Mouse (Mus musculus): ENCODE results near the gene Pithd1.
A peak's percentile ranks its signal among the peaks of the same experiment; 100 is the strongest.
"Not testable (repeated sequence)": the region's sequence is repeated elsewhere in the genome, so short reads cannot be mapped to it uniquely, and the experiment has no call there.

Gene Pithd1

GRCm38 (mm10) chr4:135986301-135986942, 642 bp downstream of the Pithd1 start:
- DNase-seq = no peak

- no peak for DNase-seq
Measured at GRCm38 (mm10) chr4:135985769-135986168, 1.3 kb downstream of the Pithd1 start.

GRCm38 (mm10) chr4:135985193-135985592, 1.9 kb downstream of the Pithd1 start:
- DNase-seq = no peak

- no peak for DNase-seq
Measured at GRCm38 (mm10) chr4:135984556-135984955, 2.5 kb downstream of the Pithd1 start.

- peak; percentile 51 for DNase-seq
Measured at GRCm38 (mm10) chr4:135981524-135982063, 5.5 kb downstream of the Pithd1 start.

- DNase-seq = not testable (repeated sequence)
Measured at GRCm38 (mm10) chr4:135980223-135980622, 6.8 kb downstream of the Pithd1 start.

GRCm38 (mm10) chr4:135976146-135976545, 10.9 kb downstream of the Pithd1 start:
- no peak for DNase-seq

GRCm38 (mm10) chr4:135972911-135973811, 13.9 kb downstream of the Pithd1 start:
- DNase-seq = no peak

- peak; percentile 90 for DNase-seq
Measured at GRCm38 (mm10) chr4:135972556-135972906, 14.5 kb downstream of the Pithd1 start, which contains the start of gene Lypla2. TSS of gene Lypla2 (minus strand) at chr4:135972626.

GRCm38 (mm10) chr4:135971805-135972555, 15.1 kb downstream of the Pithd1 start:
- DNase-seq = no peak

GRCm38 (mm10) chr4:135970585-135970984, 16.5 kb downstream of the Pithd1 start:
- DNase-seq = no peak

GRCm38 (mm10) chr4:135969070-135969750, 17.9 kb downstream of the Pithd1 start:
- DNase-seq = no peak

GRCm38 (mm10) chr4:135968271-135968869, 18.7 kb downstream of the Pithd1 start:
- no peak for DNase-seq

GRCm38 (mm10) chr4:135967086-135967760, 19.8 kb downstream of the Pithd1 start:
- DNase-seq = no peak

GRCm38 (mm10) chr4:135966283-135966682, 20.8 kb downstream of the Pithd1 start:
- DNase-seq = no peak

- DNase-seq = no peak
Measured at GRCm38 (mm10) chr4:135965113-135965512, 22.0 kb downstream of the Pithd1 start.

GRCm38 (mm10) chr4:135964426-135964825, 22.6 kb downstream of the Pithd1 start:
- DNase-seq = peak; percentile 54

GRCm38 (mm10) chr4:135963457-135964193, 23.4 kb downstream of the Pithd1 start, which contains the start of gene Gale:
TSS of gene Gale (plus strand) at chr4:135963727.
- peak; percentile 91 for DNase-seq

- no peak for DNase-seq
Measured at GRCm38 (mm10) chr4:135962946-135963345, 24.1 kb downstream of the Pithd1 start.

- no peak for DNase-seq
Measured at GRCm38 (mm10) chr4:135962198-135962597, 24.9 kb downstream of the Pithd1 start.

- DNase-seq = no peak
Measured at GRCm38 (mm10) chr4:135961709-135962108, 25.4 kb downstream of the Pithd1 start.

Measured in right cerebral cortex, postnatal 14 days (tissue).